Mouse (Mus musculus): ENCODE measurements around the gene Ahnak. TPM values are rescaled to one million over a fixed set of nuclear protein-coding genes. Genes with fewer than 3 reads are reported as not detected.

Gene Ahnak
- polyA plus RNA-seq (2015; fragmentation: Nextera tagmentation; extraction: Ambion mirVana): 31.4 and 38.4 TPM in 2 replicates

DNA sequence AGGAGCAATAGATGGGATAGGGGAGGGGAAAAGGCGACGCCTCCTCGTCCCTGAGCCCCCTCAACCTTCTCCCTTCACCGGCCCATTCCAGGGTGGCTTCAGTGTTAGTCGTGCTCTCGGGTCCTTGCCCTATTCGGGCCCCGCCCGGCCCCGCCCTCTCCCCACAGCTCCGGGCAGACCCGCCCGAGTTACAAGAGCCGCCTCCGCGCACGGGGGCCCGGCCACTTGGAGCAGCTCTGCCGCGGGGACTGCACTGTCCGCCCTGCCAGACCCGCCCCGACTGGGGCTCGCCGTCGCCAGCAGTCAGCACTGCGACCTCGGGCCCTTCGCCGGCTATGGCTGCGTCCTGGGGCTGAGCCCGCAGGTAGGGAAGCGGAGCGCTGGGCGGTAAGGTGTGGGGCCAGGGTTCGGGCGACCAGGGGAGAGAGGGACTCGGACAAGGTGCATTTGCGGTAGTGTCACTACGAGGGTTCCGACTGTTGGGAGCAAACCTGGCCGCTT is at the start of gene Ahnak:
Ahnak (plus strand) TSS at position 219 of the 501 bp plus-strand sequence.
- Histone ChIP-seq H3K4me1 (replicated peaks) (peaks cover 73% of the 10 kb centered on the region), H3K4me3 (peak within 1 kb of the TSS; percentile 78), H3K4me2 (peak within 1 kb of the TSS; percentile 70), H3K9me3 (replicated peaks) (no peaks in the 10 kb centered on the region), H3K36me3 (no peaks in the 10 kb centered on the region), H3K9ac (peak within 1 kb of the TSS; percentile 89), H3K27me3 (no peaks in the 10 kb centered on the region), H3K27ac (peak within 1 kb of the TSS; percentile 97)
- under 1% methylated on average over 42 of the region's 42 CpGs for WGBS
- peak; percentile 74 for ATAC-seq (replicated peaks; ENCODE audit: insufficient number of reproducible peaks, insufficient read depth, low FRiP score, low read depth)

DNA sequence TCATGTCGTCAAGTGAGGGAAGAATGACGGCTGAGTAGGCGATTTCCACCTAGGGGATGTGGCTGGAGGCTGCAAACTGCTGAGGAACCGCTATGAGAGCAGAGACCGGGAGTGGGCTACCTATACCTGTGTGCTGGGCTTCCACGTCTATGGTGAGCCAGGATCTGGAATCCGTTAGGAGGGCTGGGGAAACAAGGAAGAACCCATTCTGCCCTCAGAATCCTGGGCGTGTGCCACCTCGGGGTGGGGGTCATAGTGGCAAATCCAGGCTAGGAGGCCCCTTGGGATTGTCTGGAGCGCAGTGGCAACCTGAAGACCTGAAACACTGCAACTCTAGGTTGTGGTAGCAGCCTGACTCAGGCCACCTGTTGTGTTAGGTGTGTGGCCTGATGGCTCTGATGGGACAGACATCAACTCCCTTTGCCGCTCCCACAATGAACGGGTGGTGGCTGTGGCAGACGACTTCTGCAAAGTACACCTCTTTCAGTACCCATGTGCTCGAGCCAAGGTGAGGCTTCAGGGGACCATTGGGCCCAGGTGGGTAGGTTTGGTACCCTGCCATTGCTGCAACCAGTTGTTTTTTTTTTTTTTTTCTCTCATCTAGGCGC is 48.5 kb upstream of the Ahnak start:
- no peak for ATAC-seq (replicated peaks; ENCODE audit: insufficient number of reproducible peaks, insufficient read depth, low FRiP score, low read depth)
- Histone ChIP-seq H3K36me3 (peaks cover 36% of the 10 kb centered on the region), H3K9me3 (replicated peaks) (no peaks in the 10 kb centered on the region), H3K4me1 (replicated peaks) (peaks cover 37% of the 10 kb centered on the region), H3K4me2 (peak overlapping the region; percentile 67; the same call in 1 of the 2 replicates), H3K27me3 (no peaks in the 10 kb centered on the region), H3K9ac (no peak overlapping the region), H3K27ac (no peak overlapping the region), H3K4me3 (peak overlapping the region; percentile 91; the same call in 1 of the 2 replicates)
- 81% methylated on average over 15 of the region's 15 CpGs for WGBS

DNA sequence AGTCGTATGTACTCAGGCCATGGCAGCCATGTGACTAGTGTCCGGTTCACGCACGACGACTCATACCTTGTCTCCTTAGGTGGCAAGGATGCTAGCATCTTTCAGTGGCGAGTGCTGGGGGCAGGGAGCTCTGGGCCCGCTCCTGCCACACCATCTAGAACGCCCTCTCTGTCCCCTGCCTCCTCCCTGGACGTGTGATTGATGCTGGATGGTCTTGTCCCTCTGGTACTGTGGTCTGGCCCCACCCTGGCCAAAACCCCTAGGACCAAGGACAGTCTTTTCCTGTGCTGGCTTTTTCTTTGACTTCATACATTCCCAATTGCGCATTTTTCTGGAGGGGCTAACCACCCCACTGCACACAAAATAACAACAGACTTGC is 48.0 kb upstream of the Ahnak start:
- no peaks in the 10 kb centered on the region for H3K27me3 ChIP-seq
- peaks cover 41% of the 10 kb centered on the region for H3K36me3 ChIP-seq
- H3K9ac ChIP-seq: peak overlapping the region; percentile 46
- peak overlapping the region; percentile 67 for H3K4me2 ChIP-seq
- no peak for ATAC-seq (replicated peaks; ENCODE audit: insufficient number of reproducible peaks, insufficient read depth, low FRiP score, low read depth)
- WGBS: 35% methylated on average over 10 of the region's 10 CpGs
- H3K4me3 ChIP-seq: peak overlapping the region; percentile 91
- no peaks in the 10 kb centered on the region for H3K9me3 ChIP-seq (replicated peaks)
- peaks cover 38% of the 10 kb centered on the region for H3K4me1 ChIP-seq (replicated peaks)
- peak overlapping the region; percentile 94 for H3K27ac ChIP-seq

DNA sequence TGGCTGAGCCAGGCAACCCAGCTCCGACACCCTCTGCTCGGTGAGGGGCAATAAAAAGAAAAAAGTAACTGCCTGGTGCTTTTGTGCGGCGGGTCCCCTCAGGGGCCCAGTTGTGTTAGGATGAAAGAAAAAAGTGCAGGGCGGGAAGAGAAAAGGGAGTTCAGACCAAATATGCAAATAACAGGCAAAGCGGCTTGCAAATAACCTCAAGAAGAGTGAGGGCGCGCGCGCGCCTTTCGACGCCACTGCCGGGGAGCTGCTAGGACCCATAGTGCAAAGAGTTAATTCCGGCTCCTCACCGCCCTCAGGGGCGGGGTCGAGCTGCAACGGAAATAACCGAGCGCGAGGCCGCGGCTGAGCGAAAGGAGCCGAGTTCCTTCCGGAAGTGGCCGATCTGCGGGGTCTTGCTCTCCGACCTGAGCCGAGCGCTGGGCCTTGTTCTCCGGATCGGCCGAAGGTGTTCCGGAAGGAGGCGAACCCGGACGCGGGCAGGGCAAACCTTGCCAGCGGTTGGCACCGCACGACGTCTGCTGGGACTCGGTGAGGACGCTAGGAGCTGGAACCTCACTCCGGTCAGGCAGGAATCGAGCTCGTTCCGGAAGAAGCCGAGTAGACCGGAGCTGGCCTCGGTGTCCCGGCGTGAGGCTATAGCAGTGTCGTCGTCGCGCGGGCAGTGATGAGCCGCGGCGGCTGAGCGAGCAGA is 47.4 kb upstream of the Ahnak start, which contains the start of gene Mta2:
Mta2 (plus strand) TSS at position 361 of the 703 bp plus-strand sequence.
- Histone ChIP-seq H3K4me3 (peak within 1 kb of the TSS; percentile 91), H3K36me3 (peaks cover 40% of the 10 kb centered on the region), H3K9ac (peak within 1 kb of the TSS; percentile 91), H3K27me3 (no peaks in the 10 kb centered on the region), H3K4me2 (peak within 1 kb of the TSS; percentile 67), H3K4me1 (replicated peaks) (peaks cover 38% of the 10 kb centered on the region), H3K9me3 (replicated peaks) (no peaks in the 10 kb centered on the region), H3K27ac (peak within 1 kb of the TSS; percentile 94)
- under 1% methylated on average over 64 of the region's 64 CpGs for WGBS
- peak; percentile 91 for ATAC-seq (replicated peaks; ENCODE audit: insufficient number of reproducible peaks, insufficient read depth, low FRiP score, low read depth)

DNA sequence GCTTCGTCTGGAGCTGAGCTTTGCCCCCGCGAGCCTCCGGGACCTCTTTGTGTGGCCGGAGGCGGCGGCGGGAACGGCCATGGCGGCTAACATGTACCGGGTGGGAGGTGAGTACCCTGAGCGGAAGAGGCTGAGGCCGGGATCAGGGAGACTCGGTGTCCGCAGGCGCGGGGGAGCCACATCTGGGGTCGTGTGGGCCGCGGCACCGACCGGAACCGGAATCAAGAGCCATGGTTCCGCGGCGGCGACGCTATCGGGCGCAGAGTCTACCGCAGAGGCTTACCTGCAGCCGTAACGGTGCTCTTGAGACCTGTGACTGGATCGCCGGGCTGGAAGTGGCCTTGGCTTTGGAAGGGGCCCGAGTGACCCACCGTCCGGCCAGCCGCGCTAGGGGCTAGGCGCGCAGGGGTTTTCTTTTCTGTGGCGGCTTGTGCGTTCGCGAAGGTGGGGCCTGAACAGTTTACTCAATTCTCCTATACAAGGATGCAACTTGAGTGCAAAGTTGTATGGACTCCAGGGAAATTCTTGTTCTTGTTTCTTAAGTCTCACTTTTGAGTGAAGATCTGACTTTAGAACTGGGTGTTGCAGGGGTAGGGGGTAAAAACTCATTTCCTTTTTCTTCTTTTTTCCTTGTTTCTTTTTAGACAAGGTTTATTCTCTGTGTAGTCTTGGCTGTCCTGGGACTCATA is 46.7 kb upstream of the Ahnak start:
- WGBS: under 1% methylated on average over 46 of the region's 46 CpGs
- peak; percentile 68 for ATAC-seq (replicated peaks; ENCODE audit: insufficient number of reproducible peaks, insufficient read depth, low FRiP score, low read depth)
- Histone ChIP-seq H3K4me2 (peak overlapping the region; percentile 67), H3K9me3 (replicated peaks) (no peaks in the 10 kb centered on the region), H3K27me3 (no peaks in the 10 kb centered on the region), H3K36me3 (peaks cover 39% of the 10 kb centered on the region), H3K27ac (peak overlapping the region; percentile 94), H3K9ac (peak overlapping the region; percentile 91), H3K4me1 (replicated peaks) (peaks cover 38% of the 10 kb centered on the region), H3K4me3 (peak overlapping the region; percentile 91)

DNA sequence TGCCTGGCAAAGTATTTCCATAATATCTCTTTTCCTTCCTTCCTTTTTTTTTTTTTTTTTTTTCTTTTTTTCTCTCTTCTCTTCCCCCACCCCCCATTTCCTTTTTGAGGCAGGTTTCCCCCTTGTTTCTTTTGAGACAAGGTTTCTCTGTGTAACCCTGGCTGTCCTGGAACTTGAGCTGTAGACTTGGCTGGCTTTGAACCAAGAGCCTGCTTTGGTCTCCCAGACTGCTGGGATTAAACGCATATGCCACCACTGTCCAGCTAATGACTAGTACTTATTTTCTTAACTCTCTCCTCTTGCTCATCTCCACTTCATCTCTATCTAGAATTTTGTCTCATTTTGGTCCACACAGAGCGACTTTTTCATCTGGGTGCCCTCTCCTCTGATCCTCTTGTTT is 46.0 kb upstream of the Ahnak start:
- 54% methylated on average over 2 of the region's 2 CpGs for WGBS
- Histone ChIP-seq H3K9me3 (replicated peaks) (no peaks in the 10 kb centered on the region), H3K4me1 (replicated peaks) (peaks cover 38% of the 10 kb centered on the region), H3K27ac (peak overlapping the region; percentile 94; the same call in 1 of the 2 replicates), H3K36me3 (peaks cover 42% of the 10 kb centered on the region), H3K27me3 (no peaks in the 10 kb centered on the region), H3K4me3 (peak overlapping the region; percentile 91), H3K9ac (peak overlapping the region; percentile 91), H3K4me2 (peak overlapping the region; percentile 67)
- ATAC-seq (replicated peaks; ENCODE audit: insufficient number of reproducible peaks, insufficient read depth, low FRiP score, low read depth): no peak

DNA sequence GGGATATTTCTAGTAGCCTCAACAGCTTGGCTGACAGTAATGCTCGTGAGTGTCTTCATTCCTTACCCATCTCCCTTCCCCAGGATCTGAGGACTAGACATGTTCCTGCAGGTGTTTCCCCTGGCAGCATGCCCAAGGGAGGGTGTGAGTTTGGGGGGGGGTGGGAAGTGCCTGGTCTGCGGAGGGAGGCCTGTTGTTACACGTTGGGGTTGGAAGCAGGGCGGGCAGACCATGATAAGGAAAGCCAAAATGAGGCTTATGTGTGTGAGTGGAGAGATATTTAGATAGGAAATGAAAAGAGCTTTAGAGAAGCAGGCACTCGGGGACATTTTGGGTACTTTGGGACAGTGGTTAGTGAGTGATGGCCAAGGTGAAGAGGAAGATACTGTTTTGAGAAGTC is 45.0 kb upstream of the Ahnak start:
- peak overlapping the region; percentile 91; the same call in 1 of the 2 replicates for H3K4me3 ChIP-seq
- peak overlapping the region; percentile 7; the same call in 1 of the 2 replicates for H3K9ac ChIP-seq
- peaks cover 45% of the 10 kb centered on the region for H3K36me3 ChIP-seq
- no peaks in the 10 kb centered on the region for H3K27me3 ChIP-seq
- H3K27ac ChIP-seq: peak overlapping the region; percentile 39
- H3K9me3 ChIP-seq (replicated peaks): no peaks in the 10 kb centered on the region
- H3K4me2 ChIP-seq: peak overlapping the region; percentile 67
- no peak for ATAC-seq (replicated peaks; ENCODE audit: insufficient number of reproducible peaks, insufficient read depth, low FRiP score, low read depth)
- WGBS: 24% methylated on average over 5 of the region's 5 CpGs
- H3K4me1 ChIP-seq (replicated peaks): peaks cover 38% of the 10 kb centered on the region

DNA sequence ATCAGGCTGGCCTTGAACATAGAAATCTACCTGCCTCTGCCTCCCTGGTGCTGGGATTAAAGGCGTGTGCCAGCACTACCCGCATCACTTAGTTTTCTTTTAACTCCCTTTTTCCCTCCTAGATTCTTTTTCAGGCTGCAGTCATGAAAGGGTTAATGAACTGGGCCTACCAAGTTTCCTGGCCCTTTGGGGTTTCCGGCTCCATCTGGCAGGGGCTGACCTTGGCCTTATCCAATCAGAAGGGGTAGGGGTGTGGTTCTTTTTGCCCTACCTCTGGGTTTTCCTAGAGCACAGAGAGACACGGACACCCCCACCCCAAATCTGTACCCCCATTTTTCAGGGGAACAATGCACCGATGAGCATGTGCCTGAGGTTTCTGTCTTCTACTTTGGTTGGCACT is 44.3 kb upstream of the Ahnak start:
- Histone ChIP-seq H3K4me3 (peak overlapping the region; percentile 31), H3K27ac (peak overlapping the region; percentile 39), H3K9me3 (replicated peaks) (no peaks in the 10 kb centered on the region), H3K36me3 (peaks cover 50% of the 10 kb centered on the region), H3K9ac (peak overlapping the region; percentile 25; the same call in 1 of the 2 replicates), H3K4me2 (peak overlapping the region; percentile 67), H3K27me3 (no peaks in the 10 kb centered on the region), H3K4me1 (replicated peaks) (peaks cover 38% of the 10 kb centered on the region)
- WGBS: 26% methylated on average over 5 of the region's 5 CpGs
- ATAC-seq (replicated peaks; ENCODE audit: insufficient number of reproducible peaks, insufficient read depth, low FRiP score, low read depth): no peak

DNA sequence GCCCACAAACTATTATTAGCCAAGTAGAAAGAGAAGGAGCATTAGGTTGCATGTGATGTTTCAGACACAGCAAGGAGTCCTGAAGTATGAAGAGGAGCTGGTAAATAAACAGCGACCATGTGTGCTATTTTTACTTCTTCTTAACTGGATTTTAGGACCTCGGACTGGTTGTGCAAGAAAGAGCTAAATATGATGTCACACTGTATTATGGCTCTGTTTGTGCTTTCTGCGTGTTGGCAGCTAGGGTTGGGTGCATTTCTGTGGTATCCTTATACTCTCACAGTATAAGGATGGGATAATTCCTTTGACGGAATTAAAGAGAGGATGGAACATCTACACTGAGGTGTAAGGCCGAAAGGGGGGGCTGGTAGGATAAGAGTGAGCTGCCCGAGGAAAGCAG is 43.8 kb upstream of the Ahnak start:
- 65% methylated on average over 6 of the region's 6 CpGs for WGBS

DNA sequence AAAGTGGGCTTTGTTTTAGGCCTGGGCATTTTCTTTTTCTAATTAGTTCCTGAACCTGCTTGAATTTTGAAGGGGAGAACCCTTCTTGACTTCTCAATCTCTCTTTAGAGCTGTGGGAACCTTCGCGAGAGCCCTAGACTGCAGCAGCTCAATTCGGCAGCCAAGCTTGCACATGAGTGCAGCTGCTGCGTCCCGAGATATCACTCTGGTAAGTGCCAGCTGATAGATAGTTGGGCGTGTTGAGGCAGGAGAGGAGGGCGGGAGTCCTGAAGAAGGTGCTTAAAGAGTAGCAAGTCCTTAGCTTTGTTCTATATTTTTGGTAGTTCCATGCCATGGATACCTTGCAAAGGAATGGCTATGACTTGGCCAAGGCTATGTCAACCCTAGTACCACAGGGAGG is 42.2 kb upstream of the Ahnak start:
- 74% methylated on average over 7 of the region's 7 CpGs for WGBS
- no peak for ATAC-seq (replicated peaks; ENCODE audit: insufficient number of reproducible peaks, insufficient read depth, low FRiP score, low read depth)

More for the DNA sequence above, 43.8 kb upstream of the Ahnak start:
- ATAC-seq (replicated peaks; ENCODE audit: insufficient number of reproducible peaks, insufficient read depth, low FRiP score, low read depth): no peak
- H3K36me3 ChIP-seq: peaks cover 52% of the 10 kb centered on the region
- peak overlapping the region; percentile 25; the same call in 1 of the 2 replicates for H3K9ac ChIP-seq
- no peaks in the 10 kb centered on the region for H3K27me3 ChIP-seq
- H3K4me3 ChIP-seq: peak overlapping the region; percentile 31
- H3K27ac ChIP-seq: peak overlapping the region; percentile 39
- no peaks in the 10 kb centered on the region for H3K9me3 ChIP-seq (replicated peaks)
- peak overlapping the region; percentile 67 for H3K4me2 ChIP-seq
- peaks cover 38% of the 10 kb centered on the region for H3K4me1 ChIP-seq (replicated peaks)

DNA sequence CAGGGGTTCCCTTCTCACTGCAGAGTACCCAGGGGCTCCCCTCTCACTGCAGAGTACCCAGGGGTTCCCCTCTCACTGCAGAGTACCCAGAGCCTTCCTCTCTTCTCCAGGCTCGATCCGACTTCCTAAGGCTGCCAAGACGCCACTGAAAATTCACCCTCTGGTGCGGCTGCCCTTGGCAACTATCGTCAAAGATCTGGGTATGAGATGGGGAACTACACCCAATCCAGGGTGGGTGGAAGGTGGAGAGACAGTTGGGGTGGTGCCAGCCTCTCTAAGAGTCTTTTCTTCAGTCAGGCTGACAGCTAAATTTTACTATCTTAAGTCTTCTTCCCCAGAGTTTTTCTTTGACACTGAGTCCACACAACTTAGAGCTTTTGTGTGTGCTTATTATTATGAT is 38.9 kb upstream of the Ahnak start:
- H3K4me1 ChIP-seq (replicated peaks): peaks cover 23% of the 10 kb centered on the region
- H3K9me3 ChIP-seq (replicated peaks): no peaks in the 10 kb centered on the region
- ATAC-seq (replicated peaks; ENCODE audit: insufficient number of reproducible peaks, insufficient read depth, low FRiP score, low read depth): no peak
- H3K27me3 ChIP-seq: no peaks in the 10 kb centered on the region
- no peak overlapping the region for H3K4me2 ChIP-seq
- H3K4me3 ChIP-seq: no peak overlapping the region
- 88% methylated on average over 5 of the region's 5 CpGs for WGBS
- no peak overlapping the region for H3K27ac ChIP-seq
- H3K9ac ChIP-seq: no peak overlapping the region
- H3K36me3 ChIP-seq: peaks cover 71% of the 10 kb centered on the region

More for the DNA sequence above, 42.2 kb upstream of the Ahnak start:
- H3K9me3 ChIP-seq (replicated peaks): no peaks in the 10 kb centered on the region
- H3K4me3 ChIP-seq: no peak overlapping the region
- peaks cover 69% of the 10 kb centered on the region for H3K36me3 ChIP-seq
- H3K9ac ChIP-seq: no peak overlapping the region
- no peak overlapping the region for H3K4me2 ChIP-seq
- no peaks in the 10 kb centered on the region for H3K27me3 ChIP-seq
- no peak overlapping the region for H3K27ac ChIP-seq
- peaks cover 28% of the 10 kb centered on the region for H3K4me1 ChIP-seq (replicated peaks)
